Mouse (Mus musculus) urinary bladder, postnatal 4 days (tissue): ENCODE data around the gene Coq8b.

ENCODE experiments used
- DNase-seq, 2 experiments: peaks; one replicate each; pipeline ENCODE4 v3.0.0; 2021 to 2022; ENCODE audit warnings: low spot score in 2 of 2

Gene Coq8b

GRCm38 (mm10) chr7:27271423-27271822 is 38.6 kb downstream of the Coq8b start:
- no peak for DNase-seq

- DNase-seq: no peak
Measured at GRCm38 (mm10) chr7:27273739-27274351, 41.0 kb downstream of the Coq8b start.

- DNase-seq: no peak
Measured at GRCm38 (mm10) chr7:27274916-27275315, 42.1 kb downstream of the Coq8b start.

- DNase-seq: no peak
Measured at GRCm38 (mm10) chr7:27276021-27276420, 43.2 kb downstream of the Coq8b start.

- no peak for DNase-seq
Measured at GRCm38 (mm10) chr7:27277191-27277590, 44.4 kb downstream of the Coq8b start.

- no peak for DNase-seq
Measured at GRCm38 (mm10) chr7:27281717-27282116, 48.9 kb downstream of the Coq8b start.

GRCm38 (mm10) chr7:27282225-27282624 is 49.4 kb downstream of the Coq8b start:
- no peak for DNase-seq

GRCm38 (mm10) chr7:27284865-27285697 is 52.3 kb downstream of the Coq8b start:
- DNase-seq: peak; percentile 70 to 72

GRCm38 (mm10) chr7:27285698-27286066 is 52.9 kb downstream of the Coq8b start:
- peak in 1 of 2 experiments; percentile 58 for DNase-seq

GRCm38 (mm10) chr7:27288732-27289131 is 55.9 kb downstream of the Coq8b start:
- no peak for DNase-seq

- DNase-seq: no peak
Measured at GRCm38 (mm10) chr7:27290555-27290954, 57.7 kb downstream of the Coq8b start.

- peak in 1 of 2 experiments; percentile 43 for DNase-seq
Measured at GRCm38 (mm10) chr7:27291795-27292466, 59.1 kb downstream of the Coq8b start.

- DNase-seq: no peak
Measured at GRCm38 (mm10) chr7:27295956-27296355, 63.1 kb downstream of the Coq8b start.

- no peak for DNase-seq
Measured at GRCm38 (mm10) chr7:27296518-27296917, 63.7 kb downstream of the Coq8b start.

GRCm38 (mm10) chr7:27298033-27298610 is 65.3 kb downstream of the Coq8b start:
- peak in 1 of 2 experiments; percentile 71 for DNase-seq

GRCm38 (mm10) chr7:27298816-27299215 is 66.0 kb downstream of the Coq8b start:
- no peak for DNase-seq

GRCm38 (mm10) chr7:27300351-27300750 is 67.5 kb downstream of the Coq8b start:
- no peak for DNase-seq

- no peak for DNase-seq
Measured at GRCm38 (mm10) chr7:27300801-27301200, 68.0 kb downstream of the Coq8b start.

- DNase-seq: peak; percentile 75 to 80
Measured at GRCm38 (mm10) chr7:27302172-27302571, 69.3 kb downstream of the Coq8b start.

GRCm38 (mm10) chr7:27305091-27305730 is 72.4 kb downstream of the Coq8b start:
- DNase-seq: no peak
